In genomic region chr2:170756667-170757066, GRCm38 (mm10) we compare ENCODE assay signal across 17 mouse cellular contexts. TPM values are rescaled to one million over a fixed set of nuclear protein-coding genes. Genes with fewer than 3 reads are reported as not detected.
DNase-seq lines count a peak whose midpoint lies in the region; ATAC-seq and TF ChIP-seq lines count a peak whose summit lies in the region.
"Had no signal": no experiment of that assay in that cellular context is flagged by ENCODE, and none has a peak within 500 bp of the region (broad histone marks: within the 10 kb centered on the region; RNA-seq: fewer than 3 reads in every experiment).

No protein-coding gene starts in this region.

- H3K9me3 ChIP-seq in limb, embryonic 12.5 days = no peaks in the 10 kb centered on the region
- H3K9me3 ChIP-seq in limb, embryonic 10.5 days (replicated peaks) = no peaks in the 10 kb centered on the region
- no peaks in the 10 kb centered on the region for H3K9me3 ChIP-seq in forebrain, embryonic 16.5 days (ENCODE audit: control insufficient read depth, low read length)
- H3K9me3 ChIP-seq in hindbrain, postnatal 0 days (ENCODE audit: low read length) = no peaks in the 10 kb centered on the region
- H3K9me3 ChIP-seq in neural tube, embryonic 13.5 days = no peaks in the 10 kb centered on the region
- H3K9me3 ChIP-seq: heart, embryonic 12.5 days; kidney, embryonic 15.5 days had no signal

- H3K4me1 ChIP-seq in limb, embryonic 12.5 days (replicated peaks) = peaks cover 11% of the 10 kb centered on the region
- H3K4me1 ChIP-seq in limb, embryonic 10.5 days = peaks cover 5% of the 10 kb centered on the region
- H3K4me1 ChIP-seq in forebrain, embryonic 16.5 days (replicated peaks; ENCODE audit: control insufficient read depth, insufficient read depth, low read length) = peaks cover 43% of the 10 kb centered on the region
- peaks cover 18% of the 10 kb centered on the region for H3K4me1 ChIP-seq in hindbrain, postnatal 0 days (ENCODE audit: insufficient read depth, low read length)
- H3K4me1 ChIP-seq in neural tube, embryonic 13.5 days (replicated peaks) = peaks cover 70% of the 10 kb centered on the region
- no peaks in the 10 kb centered on the region for H3K4me1 ChIP-seq in thymus, adult 2 months (replicated peaks; ENCODE audit: control insufficient read depth, insufficient read depth, low read length)

- no peak for TF ChIP-seq POLR2A in thymus, adult 2 months (IDR thresholded peaks at IDR 0.05; ENCODE audit: control insufficient read depth, extremely low read depth, insufficient read depth, low read length, poor library complexity)

- DNase-seq in limb, embryonic 10.5 days (ENCODE audit: low spot score) = no peak
- no peak for DNase-seq in hindbrain, postnatal 0 days (ENCODE audit: low spot score)
- DNase-seq in liver = no peak
- no peak for DNase-seq in thymus, adult 2 months
- DNase-seq: B cell, adult 2 months; cerebellum, adult 18-20 months; gastrocnemius, postnatal 36 days; layer of hippocampus, postnatal 36 days; thymus, adult 18-20 months had no signal

- no peak overlapping the region for H3K27ac ChIP-seq in limb, embryonic 12.5 days
- H3K27ac ChIP-seq in limb, embryonic 10.5 days = no peak overlapping the region
- peak overlapping the region; percentile 89 for H3K27ac ChIP-seq in forebrain, embryonic 16.5 days (ENCODE audit: low read length)
- peak overlapping the region; percentile 43; the same call in 1 of the 2 replicates for H3K27ac ChIP-seq in hindbrain, postnatal 0 days
- peak overlapping the region; percentile 80 for H3K27ac ChIP-seq in neural tube, embryonic 13.5 days (replicated peaks)
- H3K27ac ChIP-seq in thymus, adult 2 months (ENCODE audit: control insufficient read depth, insufficient read depth, low read length) = no peak overlapping the region
- H3K27ac ChIP-seq: kidney, embryonic 15.5 days had no signal

- no peak for TF ChIP-seq CTCF in hindbrain, postnatal 0 days (IDR thresholded peaks at IDR 0.05; ENCODE audit: low read depth)
- TF ChIP-seq CTCF in thymus, adult 2 months (IDR thresholded peaks at IDR 0.05; ENCODE audit: borderline replicate concordance, control insufficient read depth, extremely low read depth, insufficient read depth, low read length, poor library complexity) = no peak

- H3K36me3 ChIP-seq in limb, embryonic 12.5 days = no peaks in the 10 kb centered on the region
- no peaks in the 10 kb centered on the region for H3K36me3 ChIP-seq in limb, embryonic 10.5 days
- H3K36me3 ChIP-seq in forebrain, embryonic 16.5 days (ENCODE audit: control insufficient read depth, insufficient read depth) = no peaks in the 10 kb centered on the region
- no peaks in the 10 kb centered on the region for H3K36me3 ChIP-seq in hindbrain, postnatal 0 days (ENCODE audit: insufficient read depth, low read length)
- no peaks in the 10 kb centered on the region for H3K36me3 ChIP-seq in neural tube, embryonic 13.5 days
- H3K36me3 ChIP-seq in thymus, adult 2 months (ENCODE audit: control insufficient read depth, insufficient read depth, low read length) = no peaks in the 10 kb centered on the region
- H3K36me3 ChIP-seq: heart, embryonic 12.5 days; kidney, embryonic 15.5 days had no signal

- no peak overlapping the region for H3K4me3 ChIP-seq in limb, embryonic 12.5 days (replicated peaks)
- H3K4me3 ChIP-seq in limb, embryonic 10.5 days = no peak overlapping the region
- no peak overlapping the region for H3K4me3 ChIP-seq in forebrain, embryonic 16.5 days (replicated peaks; ENCODE audit: low read length)
- no peak overlapping the region for H3K4me3 ChIP-seq in hindbrain, postnatal 0 days (ENCODE audit: low read length)
- H3K4me3 ChIP-seq in neural tube, embryonic 13.5 days = no peak overlapping the region
- H3K4me3 ChIP-seq in thymus, adult 2 months (ENCODE audit: control insufficient read depth, insufficient read depth, low read length) = no peak overlapping the region
- H3K4me3 ChIP-seq: heart, embryonic 12.5 days; kidney, embryonic 15.5 days had no signal

- H3K9ac ChIP-seq in limb, embryonic 12.5 days (replicated peaks) = 0 out of 2 replicates have a peak overlapping the region, but pooled peaks have one; percentile 4
- H3K9ac ChIP-seq in forebrain, embryonic 16.5 days (replicated peaks; ENCODE audit: low read depth, low read length) = peak overlapping the region; percentile 41
- H3K9ac ChIP-seq in hindbrain, postnatal 0 days (replicated peaks; ENCODE audit: low read length) = no peak overlapping the region; the same call in 1 of the 2 replicates
- peak overlapping the region; percentile 4; the same call in 1 of the 2 replicates for H3K9ac ChIP-seq in neural tube, embryonic 13.5 days
- H3K9ac ChIP-seq: heart, embryonic 12.5 days; kidney, embryonic 15.5 days; lung, embryonic 14.5 days had no signal

- no peaks in the 10 kb centered on the region for H3K27me3 ChIP-seq in limb, embryonic 12.5 days
- no peaks in the 10 kb centered on the region for H3K27me3 ChIP-seq in limb, embryonic 10.5 days (ENCODE audit: low read depth, poor library complexity, severe bottlenecking)
- H3K27me3 ChIP-seq in forebrain, embryonic 16.5 days (replicated peaks; ENCODE audit: control insufficient read depth, insufficient read depth, low read length) = no peaks in the 10 kb centered on the region
- no peaks in the 10 kb centered on the region for H3K27me3 ChIP-seq in hindbrain, postnatal 0 days (ENCODE audit: insufficient read depth, low read length)
- no peaks in the 10 kb centered on the region for H3K27me3 ChIP-seq in neural tube, embryonic 13.5 days
- H3K27me3 ChIP-seq in thymus, adult 2 months (ENCODE audit: control insufficient read depth, insufficient read depth, low read length) = no peaks in the 10 kb centered on the region
- H3K27me3 ChIP-seq: heart, embryonic 12.5 days; kidney, embryonic 15.5 days had no signal

- 76% methylated on average over 7 of the region's 7 CpGs for WGBS in limb, embryonic 12.5 days
- WGBS in limb, embryonic 10.5 days = 83% methylated on average over 7 of the region's 7 CpGs
- WGBS in forebrain, embryonic 16.5 days = 31% methylated on average over 7 of the region's 7 CpGs
- WGBS in hindbrain, postnatal 0 days = 40% methylated on average over 7 of the region's 7 CpGs
- 44% methylated on average over 7 of the region's 7 CpGs for WGBS in neural tube, embryonic 13.5 days
- WGBS in thymus, adult 2 months = 84% methylated on average over 7 of the region's 7 CpGs

- no peak for ATAC-seq in limb, embryonic 12.5 days (ENCODE audit: insufficient number of reproducible peaks, insufficient read depth, low FRiP score, low TSS enrichment, low read depth)
- peak; percentile 22 for ATAC-seq in forebrain, embryonic 16.5 days
- peak; percentile 7; the same call in 1 of the 2 replicates for ATAC-seq in hindbrain, postnatal 0 days
- ATAC-seq in neural tube, embryonic 13.5 days (ENCODE audit: low read depth) = no peak
- no peak for ATAC-seq in erythroid progenitor cell, adult 5-6 weeks (replicated peaks; ENCODE audit: low FRiP score, poor library complexity, severe bottlenecking)

- no peak overlapping the region for H3K4me2 ChIP-seq in limb, embryonic 12.5 days
- no peak overlapping the region; the same call in 1 of the 2 replicates for H3K4me2 ChIP-seq in forebrain, embryonic 16.5 days (ENCODE audit: low read length)
- H3K4me2 ChIP-seq in hindbrain, postnatal 0 days (ENCODE audit: low read depth, low read length) = no peak overlapping the region; the same call in 1 of the 2 replicates
- H3K4me2 ChIP-seq in neural tube, embryonic 13.5 days = peak overlapping the region; percentile 9; the same call in 1 of the 2 replicates
- H3K4me2 ChIP-seq: heart, embryonic 12.5 days; kidney, embryonic 15.5 days; lung, embryonic 14.5 days had no signal

RNA-seq across cellular contexts. Expression of gene Dok5, which starts 25.1 kb away (rescaled TPM):
- 3.1 and 4.9 TPM in 2 replicates for polyA plus RNA-seq in limb, embryonic 12.5 days (2016; fragmentation: Nextera tagmentation; extraction: Ambion mirVana)
- 0.85 and 1.8 TPM in 2 replicates for polyA plus RNA-seq in limb, embryonic 10.5 days (2016; fragmentation: Nextera tagmentation; extraction: Ambion mirVana)
- polyA plus RNA-seq in forebrain, embryonic 16.5 days (2015; fragmentation: Nextera tagmentation; extraction: Ambion mirVana) = 96.5 and 121 TPM in 2 replicates
- total RNA-seq in hindbrain, postnatal 0 days (2014; rRNA removed) = 29.7 and 34.9 TPM in 2 replicates
- polyA plus RNA-seq in hindbrain, postnatal 0 days (2015; fragmentation: Nextera tagmentation; extraction: Ambion mirVana) = 32.6 and 38.0 TPM in 2 replicates
- 72.6 TPM in 2 replicates for polyA plus RNA-seq in neural tube, embryonic 13.5 days (2015; fragmentation: Nextera tagmentation; extraction: Ambion mirVana)
- not detected in 2 replicates for total RNA-seq in erythroid progenitor cell, adult 5-6 weeks (2015; ENCODE audit: low replicate concordance)
- not detected in 2 replicates for total RNA-seq in erythroid progenitor cell, adult 5-6 weeks (2017; ENCODE audit: low replicate concordance)
- polyA plus RNA-seq in thymus, adult 2 months (2012; rRNA removed) = 0.18 and 0.63 TPM in 2 replicates
- total RNA-seq: liver, adult 2 months had no signal
- polyA plus RNA-seq: liver, adult 2 months had no signal

Comparison
In these comparisons a context has a peak if more than half of its experiments do, and no peak if none do; other contexts are left out.
1. ATAC-seq: peak in forebrain, embryonic 16.5 days (single experiment) and hindbrain, postnatal 0 days (single experiment); none in limb, embryonic 12.5 days (single experiment), neural tube, embryonic 13.5 days (single experiment) and erythroid progenitor cell, adult 5-6 weeks (single experiment).
2. H3K27ac ChIP-seq: peak in forebrain, embryonic 16.5 days (single experiment), hindbrain, postnatal 0 days (single experiment) and neural tube, embryonic 13.5 days (single experiment); none in limb, embryonic 12.5 days (single experiment), limb, embryonic 10.5 days (single experiment) and thymus, adult 2 months (single experiment).